Comparison of ENCODE assay signal across 8 mouse cellular contexts in the genomic region with DNA sequence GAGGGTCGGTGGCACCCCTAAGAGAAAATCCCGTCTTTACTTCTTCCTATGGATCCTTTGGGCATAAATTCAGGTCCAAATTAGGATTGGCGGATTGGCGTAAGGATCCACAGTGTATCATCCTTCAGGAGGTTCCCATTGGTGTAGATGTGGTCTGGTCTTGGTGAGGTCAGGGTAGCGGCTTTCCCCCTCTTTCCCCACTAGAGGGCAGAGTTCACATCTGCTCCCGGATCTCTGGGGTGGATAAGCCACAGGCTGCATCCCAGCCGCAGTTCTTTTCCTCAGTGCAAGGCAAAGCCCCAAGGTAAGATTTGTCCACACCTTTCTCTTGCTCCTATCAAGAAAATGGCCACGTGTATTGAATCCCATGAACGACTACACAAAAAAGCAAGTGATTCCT. TPM values are rescaled to one million over a fixed set of nuclear protein-coding genes. Genes with fewer than 3 reads are reported as not detected.
DNase-seq lines count a peak whose midpoint lies in the region; ATAC-seq lines count a peak whose summit lies in the region.

No protein-coding gene starts in this region.

- ATAC-seq in stomach, embryonic 15.5 days (ENCODE audit: insufficient read depth, low FRiP score, low read depth) = peak; percentile 43; the same call in 1 of the 2 replicates

- no peaks in the 10 kb centered on the region for H3K36me3 ChIP-seq in midbrain, embryonic 10.5 days
- no peaks in the 10 kb centered on the region for H3K36me3 ChIP-seq in stomach, embryonic 15.5 days

- 28% methylated on average over 9 of the region's 9 CpGs for WGBS in midbrain, embryonic 10.5 days
- 33% methylated on average over 9 of the region's 9 CpGs for WGBS in stomach, embryonic 15.5 days

- H3K9me3 ChIP-seq in midbrain, embryonic 10.5 days (replicated peaks) = peaks cover 7% of the 10 kb centered on the region; the same call in 1 of the 2 replicates
- H3K9me3 ChIP-seq in stomach, embryonic 15.5 days = no peaks in the 10 kb centered on the region

- intact Hi-C loops in left cerebral cortex, postnatal 14 days (cut with DNase I) = loop anchor here (5.0 kb wide), 2 partner anchors 193 to 263 kb away; no protein-coding TSS in a partner anchor

- peak; percentile 69 for DNase-seq in 416B (ENCODE audit: low read depth)
- peak; percentile 65 for DNase-seq in Muller cell, postnatal 12 days (ENCODE audit: inconsistent ontology term)
- DNase-seq in cerebellum, adult 8-10 months = peak; percentile 29
- DNase-seq in forelimb bud, embryonic 11.5 days (ENCODE audit: low read depth, low spot score) = peak; percentile 75
- DNase-seq in induced T-regulatory cell, adult 2 months (ENCODE audit: low read depth) = peak; percentile 84
- peak; percentile 54 to 58 for DNase-seq in left cerebral cortex, postnatal 14 days (ENCODE audit: low spot score in 2 of 2)
- DNase-seq in midbrain, embryonic 10.5 days (ENCODE audit: low spot score) = peak; percentile 71

- peaks cover 10% of the 10 kb centered on the region; the same call in 1 of the 2 replicates for H3K27me3 ChIP-seq in midbrain, embryonic 10.5 days (ENCODE audit: low read depth, poor library complexity, severe bottlenecking)
- H3K27me3 ChIP-seq in stomach, embryonic 15.5 days (replicated peaks) = no peaks in the 10 kb centered on the region

- no peak overlapping the region for H3K9ac ChIP-seq in stomach, embryonic 15.5 days

- H3K4me2 ChIP-seq in stomach, embryonic 15.5 days = no peak overlapping the region

- peaks cover 9% of the 10 kb centered on the region for H3K4me1 ChIP-seq in midbrain, embryonic 10.5 days
- no peaks in the 10 kb centered on the region; the same call in 1 of the 2 replicates for H3K4me1 ChIP-seq in stomach, embryonic 15.5 days

- H3K4me3 ChIP-seq in midbrain, embryonic 10.5 days = no peak overlapping the region
- no peak overlapping the region for H3K4me3 ChIP-seq in stomach, embryonic 15.5 days (replicated peaks)

- H3K27ac ChIP-seq in midbrain, embryonic 10.5 days (replicated peaks) = no peak overlapping the region
- H3K27ac ChIP-seq in stomach, embryonic 15.5 days = peak overlapping the region; percentile 16; the same call in 1 of the 2 replicates

RNA-seq across cellular contexts. Expression of gene Enpp6, which starts 51.8 kb away (rescaled TPM):
- 10 to 100 TPM; 12.1 to 16.3 TPM for total RNA-seq in left cerebral cortex, postnatal 14 days (2021)
- polyA plus RNA-seq in midbrain, embryonic 10.5 days (2016; fragmentation: Nextera tagmentation; extraction: Ambion mirVana) = 0.16 and 0.17 TPM in 2 replicates
- 0.31 and 0.77 TPM in 2 replicates for polyA plus RNA-seq in stomach, embryonic 15.5 days (2015; fragmentation: Nextera tagmentation; extraction: Ambion mirVana)

Comparison
In these comparisons a context has a peak if more than half of its experiments do, and no peak if none do; other contexts are left out.
1. DNase-seq: peak in every context shown above with its lines; median percentile 84 in induced T-regulatory cell, adult 2 months; 75 in forelimb bud, embryonic 11.5 days; 71 in midbrain, embryonic 10.5 days; 69 in 416B; 65 in Muller cell, postnatal 12 days; 56 in left cerebral cortex, postnatal 14 days; 29 in cerebellum, adult 8-10 months.